Mouse (Mus musculus): ENCODE measurements around the gene Tmem104.
A peak's percentile ranks its signal among the peaks of the same experiment; 100 is the strongest.

Tmem104 gene

DNA sequence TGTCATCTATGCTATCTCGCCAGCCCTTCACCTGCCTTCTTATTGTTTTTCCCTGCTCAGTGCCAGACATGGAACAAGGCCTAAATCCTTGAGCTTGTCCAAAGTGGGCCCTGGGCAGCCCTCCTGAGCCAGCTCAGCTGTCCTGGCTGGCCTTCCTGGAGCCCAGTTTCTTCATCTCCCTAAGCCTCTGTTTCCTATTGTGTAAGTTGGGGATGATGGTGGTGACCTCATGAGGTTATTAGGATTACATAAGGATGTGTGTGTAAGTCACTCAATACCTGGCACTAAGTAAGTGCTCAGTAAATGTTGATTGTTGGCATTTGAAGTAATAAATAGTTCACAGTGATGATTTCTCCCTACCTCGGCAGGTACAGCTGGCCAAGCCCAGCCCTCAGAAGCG, 20.5 kb upstream of the Tmem104 start:
- DNase-seq (ENCODE audit: low spot score) = no peak

GRCm38 (mm10) chr11:115167631-115168249, 19.5 kb upstream of the Tmem104 start:
- DNase-seq (ENCODE audit: low spot score) = no peak

DNA sequence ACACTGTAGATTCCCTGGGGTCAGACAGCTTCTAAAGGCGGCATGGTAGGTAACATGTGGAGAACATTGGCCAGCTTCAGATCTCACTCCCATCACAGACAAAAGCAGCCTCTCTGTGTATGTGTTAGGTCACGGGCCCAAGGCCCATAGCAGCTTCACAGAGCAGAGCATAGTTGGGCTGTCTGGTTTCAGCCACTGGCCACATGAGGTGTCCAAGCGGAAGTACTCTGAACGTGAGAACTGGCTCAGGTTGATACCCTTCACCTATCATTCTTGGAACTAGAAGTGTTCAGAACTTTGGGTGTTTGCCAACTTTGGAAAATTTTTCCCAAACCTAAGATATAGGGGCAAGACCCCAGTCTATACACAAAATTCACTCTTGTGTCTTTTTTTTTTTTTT, 17.9 kb upstream of the Tmem104 start:
- no peak for DNase-seq (ENCODE audit: low spot score)

DNA sequence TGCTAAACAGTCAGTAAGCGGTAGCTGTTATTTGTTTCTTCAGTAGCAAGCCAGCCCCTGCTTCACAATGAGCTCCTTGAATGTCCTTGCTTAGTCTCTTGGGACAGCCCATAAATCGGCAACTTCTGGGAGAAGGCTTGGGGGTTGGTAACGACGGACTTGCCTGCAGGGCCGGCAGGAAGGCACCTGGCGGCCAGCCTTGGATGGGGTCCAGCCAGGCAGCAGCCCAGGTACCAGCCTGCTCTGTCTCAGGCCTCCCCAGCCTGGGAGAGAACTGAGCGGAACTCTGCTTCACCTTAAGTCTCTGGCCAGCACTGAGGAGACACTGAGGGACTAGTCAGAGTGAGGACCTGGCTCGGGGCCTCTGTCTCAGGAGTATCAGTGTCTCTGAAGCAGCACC, 16.2 kb upstream of the Tmem104 start:
- no peak for DNase-seq (ENCODE audit: low spot score)

- no peak for DNase-seq (ENCODE audit: low spot score)
Measured at GRCm38 (mm10) chr11:115172825-115173287, 14.4 kb upstream of the Tmem104 start.

- no peak for DNase-seq (ENCODE audit: low spot score)
Measured at GRCm38 (mm10) chr11:115173549-115174339, 13.5 kb upstream of the Tmem104 start.

DNA sequence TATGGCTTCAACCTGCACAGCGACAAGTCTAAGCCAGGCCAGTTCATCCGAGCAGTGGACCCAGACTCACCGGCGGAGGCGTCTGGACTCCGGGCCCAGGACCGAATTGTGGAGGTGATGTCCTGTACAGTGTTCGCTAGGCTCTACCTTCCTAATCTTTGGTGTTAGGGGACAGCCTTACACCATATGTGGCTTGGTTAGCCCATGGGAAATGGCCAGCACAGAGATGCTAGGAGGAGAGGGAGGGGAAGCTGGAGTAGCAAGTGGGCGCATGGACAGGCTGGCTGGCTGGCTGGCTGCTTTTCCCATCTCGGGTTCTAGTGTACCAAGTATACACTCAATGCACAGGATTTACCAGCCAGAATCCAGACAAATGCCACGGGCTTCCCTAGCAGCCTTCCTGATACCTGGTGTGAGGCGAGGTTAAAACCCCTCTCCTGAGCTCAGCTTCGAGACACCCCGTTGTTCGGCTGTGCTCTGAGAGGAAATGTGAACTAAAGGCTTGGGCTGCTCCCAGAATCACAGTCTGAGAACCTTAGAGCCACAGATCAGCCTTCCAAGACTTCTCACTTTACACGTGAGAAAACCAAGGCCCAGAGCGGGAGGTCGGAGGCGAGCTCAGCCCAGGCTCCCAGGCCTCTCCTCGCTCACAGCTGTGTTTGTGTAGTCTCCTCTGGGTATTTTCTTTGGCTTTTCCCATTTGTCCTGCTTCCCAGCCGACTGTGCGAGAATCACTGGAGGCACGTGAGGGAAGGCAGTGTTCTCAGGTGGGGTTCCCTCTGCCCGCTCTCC, 10.7 kb upstream of the Tmem104 start:
- no peak for DNase-seq (ENCODE audit: low spot score)

GRCm38 (mm10) chr11:115177559-115178195, 9.6 kb upstream of the Tmem104 start:
- DNase-seq (ENCODE audit: low spot score) = no peak

- no peak for DNase-seq (ENCODE audit: low spot score)
Measured at GRCm38 (mm10) chr11:115178766-115179165, 8.5 kb upstream of the Tmem104 start.

- DNase-seq (ENCODE audit: low spot score) = no peak
Measured at GRCm38 (mm10) chr11:115179191-115179590, 8.1 kb upstream of the Tmem104 start.

DNA sequence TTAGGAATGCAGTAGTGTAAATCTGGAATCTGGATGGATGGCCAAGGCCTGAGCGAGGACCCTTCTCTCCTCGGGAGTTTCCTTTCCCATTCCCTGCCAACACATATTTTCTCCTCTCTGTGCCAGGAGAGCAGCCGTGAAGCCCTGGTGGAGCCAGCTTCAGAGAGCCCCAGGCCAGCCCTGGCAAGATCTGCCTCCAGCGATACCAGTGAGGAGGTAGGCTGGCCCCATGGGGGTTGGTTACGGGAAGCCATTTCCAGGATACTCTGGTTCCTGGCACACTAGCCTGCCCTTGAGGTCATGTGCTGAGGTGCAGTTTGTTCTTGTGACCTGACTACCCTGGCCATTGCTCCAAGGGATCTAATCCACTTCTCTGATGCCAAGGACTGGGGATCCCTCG, 7.4 kb upstream of the Tmem104 start:
- no peak for DNase-seq (ENCODE audit: low spot score)

DNA sequence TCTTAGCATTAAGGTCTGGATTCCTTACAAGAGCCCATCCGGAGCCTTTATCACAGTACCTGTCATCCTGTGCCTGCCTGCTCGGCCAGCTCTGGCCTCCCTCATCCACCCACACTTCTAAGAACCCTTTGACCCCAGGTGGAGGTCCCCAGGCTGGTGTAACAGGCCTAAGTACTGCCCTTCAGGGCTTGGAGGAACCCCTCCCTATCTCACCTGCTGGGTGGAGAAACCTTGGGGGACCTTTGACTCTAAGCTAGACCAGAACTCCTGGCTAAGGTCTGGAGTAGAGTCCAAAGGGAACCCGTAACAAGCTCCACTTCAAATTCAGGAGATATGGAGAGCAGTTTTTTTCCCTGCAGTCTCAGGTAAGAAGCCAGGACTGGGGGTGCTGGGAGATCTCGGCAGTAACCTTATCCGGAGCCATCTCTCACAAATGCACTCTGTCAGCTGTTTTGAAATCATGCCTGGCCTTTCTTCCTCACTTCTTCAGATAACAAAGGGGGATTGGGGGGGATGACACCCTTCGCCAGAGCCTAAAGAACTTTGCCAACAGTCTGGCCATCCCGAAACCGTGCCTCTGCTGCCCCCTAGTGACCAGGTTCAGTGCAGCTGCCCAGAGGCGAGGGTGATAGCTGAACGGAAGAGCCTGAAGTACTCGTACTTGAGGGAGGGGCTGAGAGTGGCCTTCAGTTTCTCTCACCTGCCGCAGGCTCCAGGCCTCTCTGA, 5.2 kb upstream of the Tmem104 start:
- DNase-seq (ENCODE audit: low spot score) = peak; percentile 53

DNA sequence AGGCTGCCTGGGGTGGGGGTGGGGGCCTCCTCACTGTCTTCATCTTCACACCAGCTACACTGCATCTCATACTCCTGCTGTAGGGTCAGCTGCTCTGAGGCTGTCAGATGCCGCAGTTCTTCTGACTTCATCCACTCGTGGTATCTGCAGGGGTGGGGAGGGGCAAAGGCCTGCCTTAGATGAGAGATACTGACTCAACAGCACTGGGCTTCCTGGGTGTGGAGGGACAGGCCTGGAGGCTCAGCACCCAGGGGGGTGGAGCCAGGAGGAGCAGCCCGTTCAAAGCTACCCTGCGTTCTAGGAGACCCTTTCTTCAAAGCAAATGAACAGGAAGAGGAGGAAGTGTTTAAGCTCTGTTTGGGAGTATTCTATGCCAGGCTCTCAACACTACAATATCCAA, 2.3 kb upstream of the Tmem104 start:
- no peak for DNase-seq (ENCODE audit: low spot score)

GRCm38 (mm10) chr11:115187693-115188092, 406 bp downstream of the Tmem104 start, which contains the start of gene Nat9:
Gene Nat9 (minus strand): TSS chr11:115187859.
- DNase-seq (ENCODE audit: low spot score) = no peak

DNA sequence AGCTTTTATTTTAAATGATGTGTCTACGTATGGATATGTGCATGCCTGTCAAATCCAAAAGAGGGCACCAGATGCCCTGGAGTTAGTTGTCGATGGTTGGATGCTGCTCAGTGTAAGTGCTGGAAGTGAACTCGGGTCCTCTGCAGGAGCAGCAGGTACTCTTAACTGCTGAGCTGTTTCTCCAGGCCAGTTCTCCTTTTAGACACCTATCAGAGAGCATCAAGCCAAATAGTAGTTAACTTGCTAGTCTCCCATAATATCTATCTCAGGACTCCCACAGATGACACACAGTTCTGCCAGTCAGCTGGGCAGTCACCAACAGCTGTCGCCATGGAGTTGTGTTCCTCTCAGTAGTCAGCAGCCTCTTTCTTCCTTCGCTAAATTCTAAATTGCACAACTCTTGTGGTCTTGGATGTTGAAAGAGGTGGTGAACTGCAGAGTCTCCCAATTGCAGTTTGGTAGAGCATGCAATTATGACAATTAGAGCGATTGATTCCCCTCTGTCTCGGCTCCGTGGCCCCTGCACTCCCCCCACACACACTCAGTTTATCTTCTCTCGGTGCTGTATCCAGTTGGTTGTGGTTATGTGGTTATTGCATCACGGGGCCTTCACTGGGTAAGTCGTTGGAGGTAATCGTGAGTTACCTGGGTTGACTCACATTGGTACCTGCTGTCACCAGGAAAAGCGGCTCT, 1.4 kb downstream of the Tmem104 start:
- no peak for DNase-seq (ENCODE audit: low spot score)

- DNase-seq (ENCODE audit: low spot score) = no peak
Measured at GRCm38 (mm10) chr11:115189304-115189703, 2.0 kb downstream of the Tmem104 start.

- no peak for DNase-seq (ENCODE audit: low spot score)
Measured at GRCm38 (mm10) chr11:115192180-115192579, 4.9 kb downstream of the Tmem104 start.

DNA sequence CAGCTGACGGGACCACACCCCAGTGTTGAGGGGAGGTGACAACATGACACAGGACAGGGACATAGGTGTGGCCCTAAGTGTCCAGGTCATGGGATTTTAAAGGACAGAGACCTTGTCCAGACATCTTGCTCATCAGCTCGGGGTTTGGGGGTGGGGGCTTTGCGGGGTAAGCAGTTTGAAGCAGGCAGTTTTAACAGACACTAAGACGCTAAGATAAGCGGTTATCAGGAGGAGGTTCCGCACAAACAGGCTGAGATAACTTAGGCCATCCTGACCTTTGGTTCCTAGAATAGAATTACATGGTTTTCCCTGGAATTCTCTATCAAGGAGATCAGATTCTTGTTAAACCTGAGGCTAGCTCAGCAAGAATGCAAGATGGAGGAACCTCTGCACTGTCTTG, 7.4 kb downstream of the Tmem104 start:
- DNase-seq (ENCODE audit: low spot score) = no peak

- no peak for DNase-seq (ENCODE audit: low spot score)
Measured at GRCm38 (mm10) chr11:115195933-115196332, 8.6 kb downstream of the Tmem104 start.

- no peak for DNase-seq (ENCODE audit: low spot score)
Measured at GRCm38 (mm10) chr11:115197558-115197957, 10.3 kb downstream of the Tmem104 start.

DNA sequence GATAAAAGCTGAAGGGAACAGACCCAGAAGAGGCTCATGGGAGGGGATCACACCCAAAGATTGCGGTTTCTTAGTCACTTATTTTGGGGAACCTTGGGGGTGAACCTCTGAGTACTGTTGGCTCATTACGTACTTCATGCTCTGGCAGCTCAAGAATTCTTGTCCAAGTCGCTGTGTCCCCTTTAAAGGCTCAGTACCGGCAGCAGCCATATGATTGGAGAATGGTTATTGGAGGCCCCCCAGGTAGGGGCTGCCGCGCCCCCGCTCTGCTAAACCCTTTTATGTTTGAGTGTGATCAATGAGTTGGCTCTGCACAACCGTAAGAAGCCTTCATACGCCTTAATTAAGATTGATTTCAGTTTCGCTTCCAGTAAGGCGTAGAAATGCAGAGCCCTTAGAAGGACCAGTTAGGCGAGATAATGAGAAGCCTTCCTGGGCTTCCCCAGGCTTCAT, 11.7 kb downstream of the Tmem104 start:
- no peak for DNase-seq (ENCODE audit: low spot score)
